Mouse (Mus musculus): ENCODE measurements around the gene Wwc2. TPM values are rescaled to one million over a fixed set of nuclear protein-coding genes. Genes with fewer than 3 reads are reported as not detected.

The Wwc2 gene
- total RNA-seq, 1 experiment from 2014 or later: 3.0 TPM

DNA sequence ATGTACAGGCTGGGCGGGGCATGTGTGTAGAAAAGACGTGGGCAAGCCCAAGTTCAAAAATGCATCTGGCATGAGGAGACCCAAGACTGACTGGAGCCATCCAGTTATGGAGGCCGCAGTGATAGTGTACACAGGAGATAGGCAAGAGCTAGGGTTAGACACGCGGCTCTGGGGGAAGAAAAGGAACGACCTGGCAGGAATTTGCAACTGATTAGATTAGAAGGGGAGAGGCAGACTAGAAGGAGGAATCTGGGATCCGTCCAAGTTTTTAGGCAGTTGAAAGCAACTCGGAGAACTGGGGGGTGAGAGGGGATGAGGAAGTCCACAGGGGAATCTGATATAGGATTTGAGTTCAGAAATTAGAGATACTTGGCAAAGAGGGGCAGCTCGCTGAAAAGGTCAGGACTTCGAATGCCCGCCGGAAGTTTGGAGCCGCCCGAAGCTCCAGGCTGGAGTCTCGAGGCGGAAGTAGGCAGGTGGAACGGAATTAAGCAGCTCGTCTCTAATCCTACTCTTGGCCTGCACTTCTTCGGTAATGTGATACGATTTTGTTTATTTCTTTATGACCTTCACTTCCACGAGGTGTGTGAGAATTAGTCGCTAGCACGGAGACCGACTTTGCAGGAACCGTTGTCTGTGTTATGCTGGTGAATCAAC lies 4.0 kb upstream of the Wwc2 start:
- ATAC-seq (replicated peaks; ENCODE audit: insufficient number of reproducible peaks, low FRiP score, low TSS enrichment, poor library complexity, severe bottlenecking): no peak

GRCm38 (mm10) chr8:47990386-47990772 lies 345 bp downstream of the Wwc2 start:
- ATAC-seq (replicated peaks; ENCODE audit: insufficient number of reproducible peaks, low FRiP score, low TSS enrichment, poor library complexity, severe bottlenecking): peak; percentile 47

DNA sequence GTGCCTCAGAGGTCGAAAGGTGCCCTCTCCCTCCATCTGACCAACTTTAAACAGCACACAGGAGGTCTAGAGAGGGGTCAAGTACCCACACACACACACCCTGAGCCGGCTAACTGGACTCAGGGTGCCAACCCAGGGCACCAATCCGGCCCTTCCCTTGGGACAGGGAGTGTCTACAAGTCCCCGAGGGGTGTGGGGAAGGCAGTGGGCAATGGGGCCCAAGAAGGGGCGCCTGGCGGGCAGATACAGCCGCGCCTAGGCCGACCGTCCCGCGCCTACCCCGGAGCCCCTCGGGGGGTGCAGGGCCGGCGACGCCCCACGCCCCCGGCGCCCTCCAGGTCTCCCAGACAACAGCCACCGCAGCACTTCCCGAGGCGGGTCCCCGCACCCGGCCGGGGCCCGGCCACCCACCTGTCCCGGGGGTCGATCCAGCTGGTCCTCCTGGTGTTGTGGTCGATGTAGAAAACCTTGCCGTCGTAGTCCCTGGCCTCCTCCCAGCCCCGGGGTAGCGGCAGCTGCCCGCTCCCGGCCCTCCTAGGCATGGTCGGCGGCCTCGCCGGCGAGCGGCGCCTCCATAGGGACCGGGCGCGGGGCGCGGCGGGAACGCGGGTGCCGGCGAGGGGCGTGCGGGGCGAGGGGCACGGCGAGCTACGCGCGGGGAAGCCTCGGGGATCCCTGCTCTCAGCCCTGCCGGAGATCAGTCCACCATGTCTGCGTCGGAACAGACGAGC lies 904 bp downstream of the Wwc2 start:
- ATAC-seq (replicated peaks; ENCODE audit: insufficient number of reproducible peaks, low FRiP score, low TSS enrichment, poor library complexity, severe bottlenecking): no peak; the same call in 1 of the 2 replicates

GRCm38 (mm10) chr8:47989211-47989610 lies 1.5 kb downstream of the Wwc2 start:
- no peak for ATAC-seq (replicated peaks; ENCODE audit: insufficient number of reproducible peaks, low FRiP score, low TSS enrichment, poor library complexity, severe bottlenecking)

DNA sequence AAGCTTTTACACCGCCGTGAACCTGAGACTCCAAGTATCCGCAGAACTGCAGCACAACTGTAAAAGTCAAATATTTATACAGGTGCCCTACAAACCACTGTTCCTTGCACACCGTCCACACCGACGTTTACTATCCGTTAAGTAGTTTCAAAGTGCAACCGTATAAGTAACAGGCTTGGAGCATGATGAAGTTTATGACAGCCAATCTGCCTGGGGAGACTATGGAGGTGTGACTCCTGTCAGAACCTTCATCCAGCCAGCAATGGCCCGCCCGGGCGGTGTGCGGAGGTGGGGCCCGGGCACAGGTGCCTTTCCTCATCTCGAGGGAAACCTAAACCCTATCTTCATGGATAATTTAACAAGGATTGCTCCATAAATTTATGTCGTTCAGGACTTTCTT lies 2.6 kb downstream of the Wwc2 start:
- no peak for ATAC-seq (replicated peaks; ENCODE audit: insufficient number of reproducible peaks, low FRiP score, low TSS enrichment, poor library complexity, severe bottlenecking)

DNA sequence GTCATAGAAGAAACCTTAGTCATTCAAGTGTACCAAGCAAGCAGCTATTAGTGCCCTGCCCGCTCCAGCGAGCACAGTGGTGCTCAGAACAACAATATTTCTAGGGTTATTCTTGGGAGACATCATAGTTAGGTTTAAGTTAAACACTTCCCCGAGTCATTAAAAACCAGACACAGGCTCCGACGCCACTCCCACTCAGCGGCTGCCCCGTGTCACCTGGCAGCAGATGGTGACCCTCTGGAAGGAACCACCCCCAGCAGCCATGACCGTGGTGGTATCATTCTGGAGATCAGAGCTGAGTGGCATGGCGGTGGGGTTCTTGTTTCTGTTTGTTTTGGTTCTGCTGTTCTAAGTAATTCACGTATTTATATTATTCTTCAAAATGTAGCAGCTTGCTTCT lies 5.1 kb downstream of the Wwc2 start:
- ATAC-seq (replicated peaks; ENCODE audit: insufficient number of reproducible peaks, low FRiP score, low TSS enrichment, poor library complexity, severe bottlenecking): no peak

- no peak for ATAC-seq (replicated peaks; ENCODE audit: insufficient number of reproducible peaks, low FRiP score, low TSS enrichment, poor library complexity, severe bottlenecking)
Measured at GRCm38 (mm10) chr8:47985243-47985642, 5.5 kb downstream of the Wwc2 start.

DNA sequence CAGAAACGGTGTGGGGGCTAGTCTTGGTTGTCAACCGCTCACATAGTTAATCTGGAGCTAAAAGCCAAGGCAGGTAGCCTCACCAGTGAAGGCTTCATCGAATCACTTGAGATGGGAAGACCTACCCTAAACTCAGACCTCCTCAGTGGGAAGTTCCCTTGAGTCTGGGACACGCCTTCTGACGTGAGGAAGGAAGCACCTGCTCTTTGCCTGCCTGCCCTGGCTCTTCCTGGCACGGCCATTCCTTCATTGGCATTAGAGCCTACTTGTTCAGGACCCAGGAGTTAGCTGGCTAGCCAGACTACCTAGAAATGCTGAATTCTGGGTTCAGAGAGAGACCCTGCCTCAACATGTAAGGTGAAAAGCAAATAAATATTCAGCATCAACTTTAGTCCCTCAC lies 9.6 kb downstream of the Wwc2 start:
- no peak for ATAC-seq (replicated peaks; ENCODE audit: insufficient number of reproducible peaks, low FRiP score, low TSS enrichment, poor library complexity, severe bottlenecking)

- ATAC-seq (replicated peaks; ENCODE audit: insufficient number of reproducible peaks, low FRiP score, low TSS enrichment, poor library complexity, severe bottlenecking): no peak
Measured at GRCm38 (mm10) chr8:47979876-47980275, 10.8 kb downstream of the Wwc2 start.

DNA sequence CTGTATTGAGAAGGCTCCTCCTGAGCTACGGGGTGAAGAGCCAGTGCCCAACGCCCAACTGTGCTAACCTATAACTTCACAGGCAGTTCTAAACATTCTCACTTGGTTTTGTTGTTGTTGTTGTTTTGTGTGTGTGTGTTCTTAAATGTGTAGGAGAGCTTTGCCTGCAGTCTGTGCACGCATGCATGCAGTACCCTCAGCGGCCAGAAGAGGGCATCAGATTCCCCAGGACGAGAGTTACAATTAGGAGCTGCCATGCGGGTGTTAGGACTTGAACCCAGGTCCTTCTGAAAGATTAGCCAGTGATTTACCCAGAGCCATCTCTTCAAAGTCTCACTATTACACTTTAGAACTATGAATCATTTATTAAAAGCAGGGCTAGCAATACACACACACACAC lies 12.0 kb downstream of the Wwc2 start:
- ATAC-seq (replicated peaks; ENCODE audit: insufficient number of reproducible peaks, low FRiP score, low TSS enrichment, poor library complexity, severe bottlenecking): no peak

DNA sequence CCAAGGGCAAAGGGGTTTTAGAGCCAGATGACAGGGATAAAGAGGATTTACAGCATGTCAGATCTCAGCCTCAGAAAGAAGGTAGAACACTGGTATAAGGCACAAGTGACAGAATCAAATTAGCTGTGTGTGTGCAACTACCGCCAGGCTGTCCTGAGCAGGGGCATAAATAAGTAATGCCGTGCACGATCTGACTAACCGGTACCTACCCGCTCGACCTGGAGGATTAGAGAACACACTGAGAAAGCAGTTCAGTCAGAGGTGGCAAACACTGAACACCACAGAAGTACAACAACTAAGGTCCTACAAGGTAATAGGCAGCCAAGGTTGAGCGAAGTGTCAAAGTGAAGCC lies 15.8 kb downstream of the Wwc2 start:
- ATAC-seq (replicated peaks; ENCODE audit: insufficient number of reproducible peaks, low FRiP score, low TSS enrichment, poor library complexity, severe bottlenecking): 0 out of 2 replicates have a peak, but pooled peaks have one; percentile 22

- ATAC-seq (replicated peaks; ENCODE audit: insufficient number of reproducible peaks, low FRiP score, low TSS enrichment, poor library complexity, severe bottlenecking): peak; percentile 43; the same call in 1 of the 2 replicates
Measured at GRCm38 (mm10) chr8:47974138-47974962, 16.4 kb downstream of the Wwc2 start.

DNA sequence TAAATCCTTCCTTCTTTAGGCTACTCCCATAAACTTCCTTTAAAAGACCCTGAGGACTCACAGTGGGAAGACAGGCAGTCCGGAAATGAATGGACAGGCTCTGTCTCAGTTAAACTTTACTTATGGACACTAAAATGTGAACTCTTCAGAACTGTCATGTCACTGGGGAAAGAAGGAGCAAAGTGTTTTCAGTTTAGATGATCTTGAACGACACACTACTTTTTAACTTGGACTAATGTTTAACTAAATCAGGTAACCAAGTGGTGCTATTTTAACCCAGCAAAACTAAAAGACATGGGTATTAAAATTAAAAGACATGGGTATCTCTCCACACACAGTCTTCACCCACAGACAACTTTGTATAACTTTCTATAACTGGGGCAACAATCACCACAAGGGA lies 19.6 kb downstream of the Wwc2 start:
- ATAC-seq (replicated peaks; ENCODE audit: insufficient number of reproducible peaks, low FRiP score, low TSS enrichment, poor library complexity, severe bottlenecking): no peak

DNA sequence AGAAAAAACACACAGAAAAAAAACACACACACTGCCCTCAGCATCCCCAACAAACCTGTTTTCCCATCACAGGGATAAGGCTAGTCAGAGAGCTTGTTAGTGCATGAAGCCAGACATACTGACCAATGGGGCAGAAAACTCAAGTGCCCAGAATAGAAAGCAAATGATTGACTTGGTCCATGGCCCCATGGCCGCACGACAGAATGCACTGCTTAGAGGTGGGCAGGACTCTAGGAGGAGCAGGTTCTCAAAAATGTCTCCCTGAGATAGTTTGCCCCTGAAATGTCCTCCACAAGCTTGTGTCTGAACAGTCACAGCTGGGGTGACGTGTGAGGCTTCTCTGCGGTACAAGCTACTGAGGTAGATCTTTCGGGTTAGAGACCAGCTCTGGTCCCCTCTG lies 20.1 kb downstream of the Wwc2 start:
- ATAC-seq (replicated peaks; ENCODE audit: insufficient number of reproducible peaks, low FRiP score, low TSS enrichment, poor library complexity, severe bottlenecking): no peak

DNA sequence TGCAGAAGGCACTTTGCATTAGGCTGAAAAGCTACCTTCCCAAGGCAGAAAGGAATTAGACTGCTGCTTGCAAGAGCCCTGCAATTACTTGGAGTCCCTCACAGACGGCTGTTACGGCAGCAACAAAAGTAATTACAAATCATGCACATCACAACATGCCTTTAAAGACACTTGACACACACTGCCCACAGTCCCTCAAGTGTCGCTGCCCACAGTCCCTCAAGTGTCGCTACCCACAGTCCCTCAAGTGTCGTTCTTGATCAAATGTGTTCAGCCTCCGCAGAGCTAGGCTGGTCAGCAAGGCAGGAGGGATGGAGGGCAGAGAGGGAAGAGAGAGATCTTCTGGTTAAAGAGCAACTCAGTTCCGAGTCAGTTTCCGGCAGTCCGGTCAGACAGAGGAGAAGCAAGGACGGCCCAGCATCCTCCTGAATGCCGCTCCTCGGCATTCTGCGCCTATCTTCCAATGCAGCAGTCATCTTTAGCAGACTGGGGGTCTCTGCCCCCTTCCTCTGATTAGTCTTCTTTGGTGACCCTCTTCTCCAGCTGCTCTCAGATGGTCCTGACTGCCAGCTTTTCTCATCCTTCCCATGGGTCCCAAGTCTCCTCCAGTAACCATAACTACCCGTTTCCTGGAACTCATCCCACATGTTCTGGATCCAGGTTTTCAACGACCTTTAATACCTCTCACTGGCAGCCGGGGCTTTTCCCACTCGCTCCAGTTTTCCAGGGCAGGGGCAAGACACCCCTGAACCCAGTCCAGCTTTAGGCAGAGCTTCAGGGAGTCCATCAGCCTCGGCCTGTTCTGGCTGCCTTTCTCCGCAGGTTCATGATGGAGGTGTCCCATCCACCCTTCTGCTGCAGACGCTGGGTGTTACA lies 23.4 kb downstream of the Wwc2 start:
- ATAC-seq (replicated peaks; ENCODE audit: insufficient number of reproducible peaks, low FRiP score, low TSS enrichment, poor library complexity, severe bottlenecking): no peak

DNA sequence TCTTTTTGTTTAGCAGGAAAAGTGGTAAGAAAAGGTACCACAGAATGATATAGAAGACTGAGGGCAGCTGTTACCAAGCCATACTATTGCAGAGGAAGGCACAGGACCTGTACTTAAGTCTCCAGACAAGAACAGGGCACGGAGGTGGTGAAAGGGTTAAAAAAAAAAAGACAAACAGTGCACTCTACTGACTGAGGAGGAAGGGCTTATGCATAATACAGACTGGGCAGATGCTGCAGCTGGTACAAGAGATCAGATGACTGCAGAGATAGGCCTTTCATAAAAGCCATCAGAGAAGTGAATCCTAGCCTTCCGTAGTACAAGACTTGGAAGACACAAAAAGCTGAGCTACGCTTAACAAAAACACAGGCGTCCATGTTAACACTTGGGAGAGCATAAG lies 28.2 kb downstream of the Wwc2 start:
- no peak for ATAC-seq (replicated peaks; ENCODE audit: insufficient number of reproducible peaks, low FRiP score, low TSS enrichment, poor library complexity, severe bottlenecking)

DNA sequence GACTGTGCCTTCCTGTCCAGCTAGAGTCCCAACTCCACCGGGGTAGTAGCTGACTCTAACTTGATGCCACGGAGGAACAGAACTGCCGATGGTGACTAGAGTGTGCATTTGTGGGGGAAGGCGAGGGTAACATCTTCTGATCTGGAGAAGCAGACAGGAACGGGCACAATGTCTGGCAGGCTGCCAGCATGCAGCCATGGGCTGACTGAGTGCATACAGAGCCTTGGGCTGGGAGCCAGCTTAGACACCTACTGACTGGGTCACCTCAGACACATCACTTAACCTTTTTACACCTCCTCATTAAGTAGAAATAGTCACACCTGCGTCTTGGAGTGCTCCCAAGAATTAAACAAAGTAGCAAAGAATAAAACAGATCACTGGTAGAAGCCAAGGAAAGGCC lies 28.7 kb downstream of the Wwc2 start:
- no peak for ATAC-seq (replicated peaks; ENCODE audit: insufficient number of reproducible peaks, low FRiP score, low TSS enrichment, poor library complexity, severe bottlenecking)

- no peak for ATAC-seq (replicated peaks; ENCODE audit: insufficient number of reproducible peaks, low FRiP score, low TSS enrichment, poor library complexity, severe bottlenecking)
Measured at GRCm38 (mm10) chr8:47957560-47957959, 33.2 kb downstream of the Wwc2 start.

GRCm38 (mm10) chr8:47951380-47951932 lies 39.3 kb downstream of the Wwc2 start:
- ATAC-seq (replicated peaks; ENCODE audit: insufficient number of reproducible peaks, low FRiP score, low TSS enrichment, poor library complexity, severe bottlenecking): no peak
